10 mouse cellular contexts compared by ENCODE assay signal in genomic region chr5:148837069-148837468, GRCm38 (mm10).
A peak's percentile ranks its signal among the peaks of the same experiment; 100 is the strongest.
DNase-seq lines count a peak whose midpoint lies in the region; ATAC-seq lines count a peak whose summit lies in the region.
"Had no signal": no experiment of that assay in that cellular context is flagged by ENCODE, and none has a peak within 500 bp of the region (broad histone marks: within the 10 kb centered on the region; RNA-seq: fewer than 3 reads in every experiment).

No protein-coding gene starts in this region.

- H3K9me3 ChIP-seq in heart, embryonic 12.5 days (replicated peaks), result no peaks in the 10 kb centered on the region
- no peaks in the 10 kb centered on the region for H3K9me3 ChIP-seq in heart, embryonic 10.5 days

- H3K4me3 ChIP-seq in heart, embryonic 12.5 days, result no peak overlapping the region
- H3K4me3 ChIP-seq in heart, embryonic 10.5 days, result no peak overlapping the region
- H3K4me3 ChIP-seq: myocyte had no signal

- 25% methylated on average over 8 of the region's 8 CpGs for WGBS in heart, embryonic 12.5 days
- 21% methylated on average over 8 of the region's 8 CpGs for WGBS in heart, embryonic 10.5 days

- peaks cover 9% of the 10 kb centered on the region for H3K27me3 ChIP-seq in heart, embryonic 12.5 days (replicated peaks)
- peaks cover 15% of the 10 kb centered on the region for H3K27me3 ChIP-seq in heart, embryonic 10.5 days (ENCODE audit: insufficient read depth, poor library complexity, severe bottlenecking)

- no peak overlapping the region for H3K4me2 ChIP-seq in heart, embryonic 12.5 days

- H3K27ac ChIP-seq in heart, embryonic 12.5 days (ENCODE audit: poor library complexity, severe bottlenecking), result no peak overlapping the region
- H3K27ac ChIP-seq in heart, embryonic 10.5 days, result no peak overlapping the region

- H3K4me1 ChIP-seq in heart, embryonic 12.5 days (replicated peaks), result 0 out of 2 replicates have a peak, but pooled peaks cover 2% of the 10 kb centered on the region
- H3K4me1 ChIP-seq in heart, embryonic 10.5 days, result peaks cover under 1% of the 10 kb centered on the region; the same call in 1 of the 2 replicates

- ATAC-seq in heart, embryonic 12.5 days (ENCODE audit: insufficient number of reproducible peaks, low FRiP score), result 0 out of 2 replicates have a peak, but pooled peaks have one; percentile 36

- no peak overlapping the region for H3K9ac ChIP-seq in heart, embryonic 12.5 days

- H3K36me3 ChIP-seq in heart, embryonic 12.5 days, result no peaks in the 10 kb centered on the region
- no peaks in the 10 kb centered on the region for H3K36me3 ChIP-seq in heart, embryonic 10.5 days

- DNase-seq in heart, embryonic 10.5 days (ENCODE audit: low spot score), result no peak
- peak; percentile 99 for DNase-seq in MEL-GATA-1-ER (ENCODE audit: extremely low read depth, low read depth)
- DNase-seq in induced T-regulatory cell, adult 2 months (ENCODE audit: low read depth), result peak; percentile 47
- peak; percentile 59 to 66 for DNase-seq in spleen, postnatal 36 days (ENCODE audit: low spot score in 2 of 2)
- no peak for DNase-seq in adrenal gland, postnatal 10 days
- no peak for DNase-seq in heart, postnatal 4 days
- no peak for DNase-seq in kidney, adult 8-10 months
- DNase-seq: cerebellum, adult 9-10 months had no signal

Comparison
In these comparisons a context has a peak if more than half of its experiments do, and no peak if none do; other contexts are left out.
1. DNase-seq: peak in MEL-GATA-1-ER (single experiment), induced T-regulatory cell, adult 2 months (single experiment) and spleen, postnatal 36 days (2 of 2); none in heart, embryonic 10.5 days (single experiment), adrenal gland, postnatal 10 days (single experiment), heart, postnatal 4 days (single experiment) and kidney, adult 8-10 months (0 of 2).